Mouse (Mus musculus) megakaryocyte, embryonic 14.5 days (primary cell): ENCODE measurements around the gene Ccsap.

ENCODE experiments used
- FLI1 ChIP-seq: IDR thresholded peaks from 2 replicates; pipeline ENCODE4 v1.6.1; 2012; ENCODE audit warnings: low read length, inconsistent platforms, mixed read lengths
- GATA1 ChIP-seq: IDR thresholded peaks from 3 replicates; pipeline ENCODE4 v1.6.1; 2012; ENCODE audit warnings: mixed read lengths, low read length, inconsistent platforms, borderline replicate concordance

DNA sequence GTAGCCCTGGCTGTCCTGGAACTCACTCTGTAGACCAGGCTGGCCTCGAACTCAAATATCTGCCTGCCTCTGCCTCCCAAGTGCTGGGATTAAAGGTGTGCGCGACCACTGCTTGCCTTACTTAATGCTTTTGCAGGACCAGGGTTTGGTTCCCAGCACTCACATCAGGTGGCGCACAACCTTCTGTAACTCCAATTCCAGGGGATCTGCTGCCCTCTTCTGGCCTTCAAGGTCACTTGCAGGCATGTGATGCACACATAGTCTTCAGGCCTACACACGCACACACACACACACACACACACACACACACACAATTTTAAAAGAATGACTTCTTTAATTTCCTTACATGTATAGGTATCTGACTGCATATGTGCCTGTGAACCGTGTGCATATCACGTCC, 59.1 kb downstream of the Ccsap start:
- TF ChIP-seq GATA1 (no peak), FLI1 (no peak)
